Mouse (Mus musculus): Measurements from ENCODE around the gene Lrp2.

The Lrp2 gene

DNA sequence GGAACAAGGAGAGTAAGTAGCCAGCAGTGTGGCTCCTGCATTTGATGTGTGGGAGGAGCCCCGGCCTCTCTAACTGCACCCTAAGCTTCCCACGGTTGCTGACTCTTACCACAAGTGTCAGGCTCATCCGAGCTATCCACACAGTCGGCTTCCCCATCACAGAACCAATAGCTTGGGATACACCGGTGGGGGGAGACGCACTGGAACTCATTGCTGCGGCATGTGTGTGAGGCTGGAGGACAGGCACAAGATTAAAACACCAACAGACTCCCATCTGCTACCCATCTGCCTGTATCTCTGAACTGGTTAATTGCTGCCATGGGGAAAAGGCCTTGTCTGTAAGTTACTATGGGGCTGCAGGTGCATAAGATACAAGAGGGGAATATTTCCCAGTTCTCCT, 109.0 kb downstream of the Lrp2 start:
- Histone ChIP-seq H3K36me3 (ENCODE audit: insufficient read depth, low read length) (peaks cover 63% of the 10 kb centered on the region), H3K4me3 (replicated peaks; ENCODE audit: low read length) (no peak overlapping the region), H3K27me3 (ENCODE audit: insufficient read depth, low read length) (no peaks in the 10 kb centered on the region), H3K9me3 (ENCODE audit: low read length) (no peaks in the 10 kb centered on the region), H3K4me1 (replicated peaks; ENCODE audit: low read depth, low read length) (no peaks in the 10 kb centered on the region)
- TF ChIP-seq POU5F1 (IDR thresholded peaks at IDR 0.05; ENCODE audit: borderline replicate concordance, low read length) (no peak), CTCF (conservative IDR thresholded peaks at IDR 0.05; ENCODE audit: low read length) (no peak), NANOG (IDR thresholded peaks at IDR 0.05; ENCODE audit: borderline replicate concordance, low read length) (no peak)

DNA sequence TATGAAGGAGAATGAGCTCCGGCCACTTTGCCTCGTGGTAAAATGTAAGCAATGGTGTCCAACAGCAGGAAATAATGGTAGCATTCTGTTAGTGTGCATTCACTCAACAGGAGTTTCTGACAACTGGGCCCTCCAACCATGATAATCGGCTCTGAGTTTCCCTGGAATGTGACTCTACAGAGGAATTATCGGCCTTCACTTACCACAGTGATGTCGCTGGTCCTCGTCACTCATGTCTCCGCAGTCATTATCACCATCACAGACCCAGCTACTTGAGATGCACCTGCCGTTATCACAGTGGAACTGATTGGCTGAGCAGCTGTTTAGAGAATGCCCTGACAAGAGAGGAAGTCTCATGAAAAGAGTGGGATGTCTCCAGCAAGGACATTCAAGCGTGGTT, 110.7 kb downstream of the Lrp2 start:
- Histone ChIP-seq H3K4me1 (replicated peaks; ENCODE audit: low read depth, low read length) (no peaks in the 10 kb centered on the region), H3K4me3 (replicated peaks; ENCODE audit: low read length) (no peak overlapping the region), H3K9me3 (ENCODE audit: low read length) (no peaks in the 10 kb centered on the region), H3K27me3 (ENCODE audit: insufficient read depth, low read length) (no peaks in the 10 kb centered on the region), H3K36me3 (ENCODE audit: insufficient read depth, low read length) (peaks cover 57% of the 10 kb centered on the region)
- TF ChIP-seq POU5F1 (IDR thresholded peaks at IDR 0.05; ENCODE audit: borderline replicate concordance, low read length) (no peak), CTCF (conservative IDR thresholded peaks at IDR 0.05; ENCODE audit: low read length) (no peak), NANOG (IDR thresholded peaks at IDR 0.05; ENCODE audit: borderline replicate concordance, low read length) (no peak)

DNA sequence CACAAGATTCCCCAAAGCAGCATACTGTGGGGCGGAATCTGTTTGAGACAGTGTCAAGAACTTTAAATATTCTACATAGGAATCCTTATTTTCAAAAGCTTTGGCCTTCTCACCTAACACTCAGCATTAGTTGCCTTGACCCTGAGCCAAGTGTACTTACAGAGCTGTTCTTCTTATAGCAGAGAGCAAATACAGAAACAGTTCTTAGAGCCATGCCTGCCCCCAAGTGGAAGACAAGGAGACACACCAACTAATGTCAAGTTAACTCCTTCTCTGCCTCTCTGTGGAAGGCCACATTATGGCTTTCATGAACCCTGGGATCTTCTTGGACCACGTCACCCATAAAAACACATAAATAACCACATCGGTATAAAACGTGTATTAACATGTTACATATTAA, 114.0 kb downstream of the Lrp2 start:
- no peaks in the 10 kb centered on the region for H3K27me3 ChIP-seq (ENCODE audit: insufficient read depth, low read length)
- TF ChIP-seq CTCF (conservative IDR thresholded peaks at IDR 0.05; ENCODE audit: low read length), result no peak
- no peak for TF ChIP-seq NANOG (IDR thresholded peaks at IDR 0.05; ENCODE audit: borderline replicate concordance, low read length)
- H3K9me3 ChIP-seq (ENCODE audit: low read length), result no peaks in the 10 kb centered on the region
- no peaks in the 10 kb centered on the region for H3K4me1 ChIP-seq (replicated peaks; ENCODE audit: low read depth, low read length)
- H3K36me3 ChIP-seq (ENCODE audit: insufficient read depth, low read length), result peaks cover 57% of the 10 kb centered on the region
- no peak overlapping the region for H3K4me3 ChIP-seq (replicated peaks; ENCODE audit: low read length)

DNA sequence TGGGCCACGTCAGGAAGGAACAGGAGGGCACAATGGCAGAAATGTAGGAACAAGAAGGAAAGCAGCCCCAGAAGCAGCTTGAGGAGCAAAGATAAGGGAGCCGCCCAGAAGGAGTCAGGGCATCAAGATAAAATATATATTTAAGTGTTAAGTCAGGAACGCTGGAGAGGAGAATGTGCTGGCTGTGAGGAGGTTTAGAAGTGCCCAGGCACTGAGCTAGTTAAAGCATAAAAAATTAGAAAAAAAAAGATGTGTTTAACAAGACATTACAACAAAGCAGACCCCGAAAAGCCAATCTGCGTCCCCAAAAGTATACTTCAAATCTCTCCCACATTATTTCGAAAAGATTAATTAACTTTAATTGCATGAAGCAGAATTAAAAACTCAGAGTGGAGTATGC, 122.3 kb downstream of the Lrp2 start:
- Histone ChIP-seq H3K27me3 (ENCODE audit: insufficient read depth, low read length) (no peaks in the 10 kb centered on the region), H3K4me3 (replicated peaks; ENCODE audit: low read length) (no peak overlapping the region), H3K36me3 (ENCODE audit: insufficient read depth, low read length) (peaks cover 66% of the 10 kb centered on the region), H3K4me1 (replicated peaks; ENCODE audit: low read depth, low read length) (0 out of 2 replicates have a peak, but pooled peaks cover 3% of the 10 kb centered on the region), H3K9me3 (ENCODE audit: low read length) (no peaks in the 10 kb centered on the region)
- TF ChIP-seq CTCF (conservative IDR thresholded peaks at IDR 0.05; ENCODE audit: low read length) (no peak), NANOG (IDR thresholded peaks at IDR 0.05; ENCODE audit: borderline replicate concordance, low read length) (no peak), POU5F1 (IDR thresholded peaks at IDR 0.05; ENCODE audit: borderline replicate concordance, low read length) (no peak)

DNA sequence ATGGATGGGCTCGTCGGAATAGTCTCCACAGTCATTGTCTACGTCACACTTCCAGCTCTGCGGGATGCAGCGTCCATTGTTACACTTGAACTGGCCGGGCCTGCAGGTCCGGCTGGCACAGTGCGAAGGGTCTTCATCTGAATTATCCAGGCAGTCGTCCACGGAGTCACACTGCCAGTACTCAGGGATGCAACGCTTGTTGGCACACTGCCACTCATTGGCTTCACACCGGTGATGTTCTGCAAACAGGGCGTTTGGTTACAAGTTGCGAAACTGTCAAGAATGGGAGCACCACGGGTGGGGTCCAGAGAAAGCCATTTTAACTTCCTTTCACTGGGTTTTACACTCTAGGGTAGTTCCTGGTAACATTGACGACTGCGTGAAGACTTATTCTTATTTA, 126.4 kb downstream of the Lrp2 start:
- TF ChIP-seq CTCF (conservative IDR thresholded peaks at IDR 0.05; ENCODE audit: low read length) (no peak), POU5F1 (IDR thresholded peaks at IDR 0.05; ENCODE audit: borderline replicate concordance, low read length) (no peak), NANOG (IDR thresholded peaks at IDR 0.05; ENCODE audit: borderline replicate concordance, low read length) (no peak)
- no peak overlapping the region for H3K4me3 ChIP-seq (replicated peaks; ENCODE audit: low read length)
- H3K9me3 ChIP-seq (ENCODE audit: low read length), result no peaks in the 10 kb centered on the region
- no peaks in the 10 kb centered on the region for H3K27me3 ChIP-seq (ENCODE audit: insufficient read depth, low read length)
- peaks cover 65% of the 10 kb centered on the region for H3K36me3 ChIP-seq (ENCODE audit: insufficient read depth, low read length)
- 0 out of 2 replicates have a peak, but pooled peaks cover 3% of the 10 kb centered on the region for H3K4me1 ChIP-seq (replicated peaks; ENCODE audit: low read depth, low read length)

DNA sequence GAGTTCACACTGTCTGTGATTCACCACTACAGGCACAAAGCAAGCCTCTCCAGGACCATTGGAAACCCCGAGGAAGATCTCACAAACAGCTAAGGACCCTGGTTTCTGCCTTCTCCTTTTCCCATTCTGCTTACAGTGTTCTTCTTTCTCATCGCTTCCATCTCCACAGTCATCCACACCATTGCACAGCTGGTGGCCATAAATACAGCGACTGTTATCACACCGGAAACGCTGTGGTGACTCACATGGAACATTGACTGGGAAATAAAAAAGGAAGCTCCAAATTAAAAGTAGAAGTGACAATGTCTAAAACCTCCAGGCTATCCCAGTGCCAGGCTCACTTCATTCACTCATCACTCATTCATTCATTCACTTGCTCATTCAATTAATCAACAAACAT, 134.7 kb downstream of the Lrp2 start:
- H3K9me3 ChIP-seq (ENCODE audit: low read length), result no peaks in the 10 kb centered on the region
- peaks cover 75% of the 10 kb centered on the region for H3K36me3 ChIP-seq (ENCODE audit: insufficient read depth, low read length)
- H3K4me3 ChIP-seq (replicated peaks; ENCODE audit: low read length), result no peak overlapping the region
- TF ChIP-seq NANOG (IDR thresholded peaks at IDR 0.05; ENCODE audit: borderline replicate concordance, low read length) (no peak), POU5F1 (IDR thresholded peaks at IDR 0.05; ENCODE audit: borderline replicate concordance, low read length) (no peak), CTCF (conservative IDR thresholded peaks at IDR 0.05; ENCODE audit: low read length) (no peak)
- H3K4me1 ChIP-seq (replicated peaks; ENCODE audit: low read depth, low read length), result no peaks in the 10 kb centered on the region
- no peaks in the 10 kb centered on the region for H3K27me3 ChIP-seq (ENCODE audit: insufficient read depth, low read length)

DNA sequence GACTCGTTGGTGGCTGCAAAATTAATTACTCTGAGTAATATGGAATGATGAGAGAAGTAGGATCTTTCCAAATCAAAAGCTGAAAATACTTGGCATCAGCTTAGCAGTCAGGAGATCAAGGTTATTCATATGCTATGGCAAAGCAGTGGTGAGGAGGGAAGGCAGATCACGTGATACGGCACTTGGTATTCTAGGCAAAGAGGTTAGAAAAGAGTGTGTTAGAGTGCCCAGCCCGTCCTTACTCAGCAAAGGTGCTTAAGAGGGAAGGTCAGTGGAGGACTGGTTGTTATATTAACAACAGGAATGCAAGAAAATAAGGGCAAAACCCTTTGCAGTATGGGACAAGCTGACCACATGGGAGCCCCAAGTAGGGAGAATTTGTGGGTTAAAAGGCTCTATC, 137.3 kb downstream of the Lrp2 start:
- peaks cover 54% of the 10 kb centered on the region for H3K36me3 ChIP-seq (ENCODE audit: insufficient read depth, low read length)
- H3K9me3 ChIP-seq (ENCODE audit: low read length), result no peaks in the 10 kb centered on the region
- TF ChIP-seq CTCF (conservative IDR thresholded peaks at IDR 0.05; ENCODE audit: low read length) (no peak), NANOG (IDR thresholded peaks at IDR 0.05; ENCODE audit: borderline replicate concordance, low read length) (no peak), POU5F1 (IDR thresholded peaks at IDR 0.05; ENCODE audit: borderline replicate concordance, low read length) (no peak)
- H3K27me3 ChIP-seq (ENCODE audit: insufficient read depth, low read length), result no peaks in the 10 kb centered on the region
- H3K4me1 ChIP-seq (replicated peaks; ENCODE audit: low read depth, low read length), result no peaks in the 10 kb centered on the region
- H3K4me3 ChIP-seq (replicated peaks; ENCODE audit: low read length), result no peak overlapping the region

DNA sequence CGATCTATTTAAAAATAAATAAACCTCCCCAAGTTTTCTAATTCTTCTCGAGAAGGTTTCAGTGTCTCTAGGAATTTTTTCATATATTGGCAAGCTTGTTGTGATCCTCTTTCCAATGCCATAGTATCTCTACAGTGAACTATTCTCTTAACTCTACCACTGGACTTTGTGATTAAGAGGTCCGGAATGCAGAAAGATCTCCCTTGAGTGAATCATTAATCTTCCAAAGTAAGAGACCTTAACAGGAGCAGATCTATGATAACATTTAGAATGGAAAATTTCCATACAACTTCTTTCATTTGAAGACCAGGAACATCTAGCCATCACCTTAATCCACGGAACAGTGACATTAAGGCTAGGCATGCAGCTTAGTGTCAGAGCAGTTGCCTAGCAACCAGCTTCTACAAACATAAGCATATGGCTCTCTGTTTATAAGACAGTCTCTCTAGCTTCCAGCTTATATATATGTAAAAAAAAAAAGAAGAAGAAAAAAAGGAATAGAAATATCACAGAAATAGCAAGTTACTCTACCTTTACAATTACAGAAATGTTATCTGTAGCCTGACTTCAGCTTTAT, 139.9 kb downstream of the Lrp2 start:
- no peaks in the 10 kb centered on the region for H3K9me3 ChIP-seq (ENCODE audit: low read length)

DNA sequence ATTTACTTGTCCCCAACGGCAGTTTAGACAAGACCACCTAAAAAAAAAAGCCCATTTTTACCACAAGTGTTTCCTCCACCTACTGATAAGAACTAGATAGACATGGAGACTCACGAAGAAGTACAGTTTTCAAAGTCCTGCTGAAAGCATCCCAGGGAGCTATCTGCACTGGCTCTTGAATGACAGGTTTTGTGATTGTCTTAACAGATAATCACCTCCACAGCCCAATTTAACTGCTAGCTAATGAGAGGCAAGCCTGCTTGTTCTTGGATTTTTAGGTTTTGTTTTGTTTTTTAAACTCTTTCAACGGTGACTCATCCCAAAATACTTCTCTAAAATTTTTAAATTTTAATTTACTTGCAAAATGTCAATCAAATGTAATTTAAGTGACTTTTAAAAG, 144.2 kb downstream of the Lrp2 start:
- Histone ChIP-seq H3K27me3 (ENCODE audit: insufficient read depth, low read length) (no peaks in the 10 kb centered on the region), H3K36me3 (ENCODE audit: insufficient read depth, low read length) (peaks cover 52% of the 10 kb centered on the region), H3K4me1 (replicated peaks; ENCODE audit: low read depth, low read length) (no peaks in the 10 kb centered on the region), H3K4me3 (replicated peaks; ENCODE audit: low read length) (no peak overlapping the region), H3K9me3 (ENCODE audit: low read length) (no peaks in the 10 kb centered on the region)
- no peak for TF ChIP-seq CTCF (conservative IDR thresholded peaks at IDR 0.05; ENCODE audit: low read length)
- TF ChIP-seq NANOG (IDR thresholded peaks at IDR 0.05; ENCODE audit: borderline replicate concordance, low read length), result no peak
- no peak for TF ChIP-seq POU5F1 (IDR thresholded peaks at IDR 0.05; ENCODE audit: borderline replicate concordance, low read length)

More for the DNA sequence above, 139.9 kb downstream of the Lrp2 start:
- Histone ChIP-seq H3K27me3 (ENCODE audit: insufficient read depth, low read length) (no peaks in the 10 kb centered on the region), H3K4me1 (replicated peaks; ENCODE audit: low read depth, low read length) (no peaks in the 10 kb centered on the region), H3K36me3 (ENCODE audit: insufficient read depth, low read length) (peaks cover 44% of the 10 kb centered on the region), H3K4me3 (replicated peaks; ENCODE audit: low read length) (no peak overlapping the region)
- TF ChIP-seq POU5F1 (IDR thresholded peaks at IDR 0.05; ENCODE audit: borderline replicate concordance, low read length) (no peak), NANOG (IDR thresholded peaks at IDR 0.05; ENCODE audit: borderline replicate concordance, low read length) (no peak), CTCF (conservative IDR thresholded peaks at IDR 0.05; ENCODE audit: low read length) (no peak)
